Mouse (Mus musculus) liver, embryonic 14.5 days (tissue): ENCODE measurements around the gene Mad1l1.

Source experiments
- CTCF ChIP-seq: IDR thresholded peaks from 2 replicates; pipeline ENCODE4 v1.5.1; 2016; ENCODE audit warnings: antibody characterized with exemption, low read depth, control low read depth
- EP300 ChIP-seq: IDR thresholded peaks from 2 replicates; pipeline ENCODE4 v1.6.1; 2016; ENCODE audit warnings: antibody characterized with exemption, low read depth

GRCm38 (mm10) chr5:140055431-140055830 lies 265.9 kb downstream of the Mad1l1 start:
- TF ChIP-seq CTCF (no peak), EP300 (no peak)
